Mouse (Mus musculus): ENCODE data around the gene Aftph.

GRCm38 (mm10) chr11:20646142-20646541 lies 95.2 kb downstream of the Aftph start:
- no peak for TF ChIP-seq CTCF (IDR thresholded peaks at IDR 0.05; ENCODE audit: extremely low read depth, insufficient read depth, insufficient read length, insufficient replicate concordance)
- TF ChIP-seq POLR2A (IDR thresholded peaks at IDR 0.05; ENCODE audit: low read depth, low read length) = no peak
